Mouse (Mus musculus) kidney, adult 2 months (tissue): ENCODE measurements around the gene Nlrc4.
A peak's percentile ranks its signal among the peaks of the same experiment; 100 is the strongest.

Experiments used
- CTCF ChIP-seq: fragments of 200-500 bp; conservative IDR thresholded peaks from 2 replicates; pipeline ENCODE4 v1.5.1; 2011; ENCODE audit warnings: low read depth, mild to moderate bottlenecking, control low read depth, low read length, moderate library complexity, mixed read lengths; ENCODE audit not compliant: insufficient read depth, insufficient read length
- POLR2A ChIP-seq: fragments of 200-500 bp; IDR thresholded peaks from one replicate; pipeline ENCODE4 v1.6.1; 2011; ENCODE audit warnings: low read depth, low read length, control low read depth

DNA sequence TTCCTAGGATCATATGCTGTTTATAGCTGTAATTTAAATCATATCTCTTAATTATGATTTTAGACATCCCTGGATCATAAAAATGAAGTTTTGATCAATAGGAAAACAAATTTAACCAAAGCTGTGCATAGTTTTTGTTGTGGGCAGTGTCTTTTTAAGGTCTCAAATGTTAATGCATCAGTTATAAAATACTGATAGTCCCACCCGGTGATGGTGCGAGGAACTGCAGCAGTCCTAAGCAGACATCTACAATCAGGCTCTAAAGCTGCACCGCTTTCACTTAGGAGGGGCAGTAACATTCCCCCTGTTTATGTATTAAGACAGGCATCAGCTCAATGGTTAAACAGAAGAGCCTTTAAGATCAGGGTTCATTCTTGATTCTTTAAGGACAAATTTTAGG lies 69.1 kb downstream of the Nlrc4 start:
- 0 out of 2 replicates have a peak, but pooled peaks have one; percentile 5 for TF ChIP-seq CTCF
- TF ChIP-seq POLR2A: no peak
